Mouse (Mus musculus) urinary bladder, adult 18-20 months (tissue): ENCODE measurements at regions not wholly inside any gene's neighbourhood (a gene's known extent, or its start where the extent isn't known, plus 50 kb on each side); places are given as distances from the start of the nearest gene placed in this dataset.

Source experiments
- DNase-seq, 2 experiments: peaks; one replicate each; pipeline ENCODE4 v3.0.0; 2022; ENCODE audit warnings: low spot score in 2 of 2, mixed read lengths in 2 of 2

- DNase-seq, result no peak
Observed at GRCm38 (mm10) chr10:18907276-18907960, 62.6 kb downstream of the Perp start.

DNA sequence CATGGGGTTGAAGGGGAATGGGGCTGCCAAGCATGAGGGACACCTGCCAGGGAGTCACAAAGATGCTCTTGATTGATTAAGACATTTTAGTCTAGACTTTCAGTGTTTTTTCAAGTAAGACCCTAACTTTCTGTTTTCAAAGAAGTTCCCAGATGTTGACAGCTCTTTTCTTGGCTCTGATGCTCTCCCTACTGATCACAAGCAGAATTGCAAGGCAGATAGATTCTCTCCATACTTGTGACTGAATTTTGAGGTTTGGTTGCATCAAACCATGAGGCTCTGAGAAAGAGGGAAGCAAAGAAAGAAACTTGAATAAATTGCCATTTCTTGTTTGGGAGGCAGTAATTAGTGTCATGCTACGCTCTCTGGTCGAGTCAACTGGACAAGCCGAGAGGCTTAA lies 64.5 kb downstream of the Perp start:
- DNase-seq, result no peak

- peak in 1 of 2 experiments; percentile 15 for DNase-seq
Observed at GRCm38 (mm10) chr10:18910898-18911297, 66.1 kb downstream of the Perp start.

DNA sequence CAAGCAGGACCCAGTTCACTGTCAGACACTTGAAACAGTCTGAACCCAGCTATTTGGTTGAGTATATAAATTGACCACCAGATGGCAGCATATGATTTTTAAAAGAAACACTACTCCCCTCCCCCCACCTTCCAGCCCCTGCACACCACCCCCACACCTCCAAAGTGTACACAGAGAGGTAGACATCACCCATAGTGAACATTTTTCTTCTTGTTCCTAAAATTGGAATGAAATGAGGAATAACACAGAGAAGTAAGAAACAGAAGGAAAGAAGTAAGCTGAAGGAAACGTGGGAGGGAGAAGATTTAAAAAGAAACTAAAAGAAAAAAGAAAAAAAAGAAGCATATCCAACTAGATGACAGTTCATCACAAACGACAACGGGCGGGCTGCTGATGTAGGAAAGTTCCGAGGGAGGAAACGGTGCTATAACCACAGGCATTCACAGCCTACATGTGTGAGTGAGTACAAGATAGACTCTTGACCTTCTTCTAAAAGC lies 72.3 kb downstream of the Perp start:
- DNase-seq, result no peak

DNA sequence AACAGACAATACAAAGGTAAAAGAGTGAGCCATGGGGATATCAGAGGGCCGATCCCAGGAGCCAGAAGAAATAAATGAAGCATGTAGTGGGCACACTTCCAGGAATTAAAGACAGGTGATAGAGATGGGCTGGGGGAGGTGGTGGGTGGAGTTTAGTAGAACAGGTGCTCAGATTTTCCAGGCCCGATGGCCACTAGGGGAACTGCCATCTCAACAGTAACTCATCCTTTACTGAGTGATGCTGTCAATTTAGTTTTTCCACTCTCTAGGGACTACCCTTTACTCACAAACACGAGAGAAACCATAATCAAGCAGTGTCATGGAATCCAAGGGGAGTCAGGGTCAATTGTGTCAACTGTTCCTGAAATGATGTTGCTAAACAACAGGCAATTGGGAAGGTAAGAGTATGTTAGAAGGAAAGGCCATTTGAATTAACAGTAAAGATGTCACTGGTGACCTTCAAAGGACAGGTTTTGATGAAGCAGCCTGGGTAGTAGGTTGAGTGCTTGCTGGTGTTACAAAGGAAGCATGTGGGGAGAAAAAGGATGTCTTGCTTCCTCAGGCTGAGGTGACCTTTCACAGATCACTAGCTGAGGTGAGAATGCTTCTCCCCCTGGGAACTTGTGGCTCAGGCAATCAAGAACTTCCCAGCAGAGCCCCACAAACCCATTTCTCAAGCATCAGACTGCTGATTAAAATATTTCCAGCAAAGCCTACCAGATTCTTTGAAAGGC lies 78.4 kb downstream of the Perp start:
- DNase-seq, result no peak

DNA sequence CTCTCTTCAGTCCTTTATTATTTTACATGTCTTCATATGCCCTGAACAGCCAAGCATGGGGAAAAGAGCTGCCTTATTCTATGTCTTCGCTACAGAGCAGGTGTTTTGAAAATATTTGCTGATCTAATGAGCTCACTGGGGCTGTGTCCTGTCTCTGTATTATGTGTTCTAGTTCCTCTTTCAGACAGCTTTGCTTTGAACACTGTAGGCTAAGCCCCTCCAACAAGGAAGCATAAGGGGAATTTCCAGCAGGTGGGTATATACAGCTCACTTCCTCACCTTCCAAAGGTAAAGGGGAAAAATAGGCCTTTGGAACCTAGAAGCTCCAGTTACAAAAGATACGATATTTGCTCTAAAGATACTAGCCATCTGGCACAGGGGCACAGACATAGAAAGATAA lies 83.0 kb downstream of the Perp start:
- no peak for DNase-seq

DNA sequence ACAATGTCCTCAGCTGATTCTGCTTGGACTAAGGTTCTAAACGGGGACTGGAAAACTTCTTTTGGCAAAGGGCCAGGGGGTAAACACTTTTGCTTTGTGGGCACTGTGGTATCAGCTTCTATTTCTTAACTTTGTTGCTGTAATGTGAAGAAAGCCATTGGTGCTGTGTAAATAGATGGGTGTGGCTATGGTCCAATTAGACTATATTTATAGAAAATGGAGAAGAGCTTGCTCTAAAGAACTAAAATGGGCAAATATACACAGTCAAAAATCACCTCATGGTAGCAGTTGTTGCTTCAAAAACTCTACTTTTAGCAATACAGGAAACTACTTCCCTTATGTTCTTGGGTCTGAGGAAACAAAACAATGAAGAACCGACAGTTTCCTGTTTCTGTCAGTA lies 84.1 kb downstream of the Tnfaip3 start:
- DNase-seq, result no peak

DNA sequence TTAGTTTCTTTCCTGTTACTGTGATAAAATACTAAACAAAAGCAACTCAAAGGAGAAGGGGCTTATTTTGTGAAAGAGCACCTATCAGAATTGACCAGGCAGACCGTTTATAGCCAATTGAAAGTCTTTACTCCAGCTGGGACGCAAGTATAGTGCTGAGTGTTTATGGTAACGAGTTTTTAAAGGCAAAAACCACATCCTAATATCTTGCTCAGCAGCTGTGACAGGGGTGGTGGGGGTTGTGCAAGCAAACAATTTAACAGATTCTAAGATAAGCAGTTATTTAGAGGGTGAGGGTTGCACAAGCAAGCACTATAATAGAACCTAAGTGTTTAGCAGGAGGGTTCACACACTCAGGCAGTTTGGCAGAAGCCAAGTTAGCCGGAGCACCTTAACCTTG lies 74.0 kb downstream of the Tnfaip3 start:
- no peak for DNase-seq

GRCm38 (mm10) chr10:18941908-18942307 lies 73.5 kb downstream of the Tnfaip3 start:
- DNase-seq, result no peak

DNA sequence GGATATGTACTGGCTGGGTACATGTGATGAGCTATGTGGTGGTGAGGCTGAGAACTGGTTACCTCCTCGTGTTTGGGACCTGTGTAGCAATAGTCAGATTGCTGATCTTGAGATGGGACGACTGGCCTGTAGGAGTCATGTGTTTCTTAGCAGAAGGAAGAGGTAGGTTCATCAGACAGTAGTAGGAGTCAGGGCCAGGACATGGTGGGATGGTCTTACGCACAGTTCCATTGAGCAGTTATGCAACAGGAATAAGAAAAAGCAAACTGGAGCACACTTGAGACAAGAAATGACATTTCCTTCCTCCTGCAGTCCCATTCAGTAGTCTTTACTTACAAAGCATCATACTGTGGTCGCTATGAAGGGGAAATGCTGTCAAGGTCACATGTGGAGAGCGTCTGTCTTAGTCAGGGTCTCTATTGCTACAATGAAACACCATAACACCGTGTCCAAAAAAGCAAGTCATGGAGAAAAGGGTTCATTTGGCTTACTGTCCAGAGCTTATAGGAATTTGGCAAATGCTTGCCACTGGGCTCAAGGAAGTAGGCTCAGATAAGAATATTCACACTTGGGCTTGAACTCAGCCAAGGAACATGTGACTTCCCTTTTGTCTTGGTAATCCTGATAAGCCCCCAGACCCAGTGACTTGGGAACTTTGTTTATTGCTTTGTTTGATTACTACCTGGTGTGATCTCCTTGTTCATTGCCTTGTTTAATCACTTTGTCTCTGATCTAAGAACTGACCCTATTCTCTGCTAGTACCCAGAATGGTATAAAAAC lies 72.0 kb downstream of the Tnfaip3 start:
- no peak for DNase-seq

DNA sequence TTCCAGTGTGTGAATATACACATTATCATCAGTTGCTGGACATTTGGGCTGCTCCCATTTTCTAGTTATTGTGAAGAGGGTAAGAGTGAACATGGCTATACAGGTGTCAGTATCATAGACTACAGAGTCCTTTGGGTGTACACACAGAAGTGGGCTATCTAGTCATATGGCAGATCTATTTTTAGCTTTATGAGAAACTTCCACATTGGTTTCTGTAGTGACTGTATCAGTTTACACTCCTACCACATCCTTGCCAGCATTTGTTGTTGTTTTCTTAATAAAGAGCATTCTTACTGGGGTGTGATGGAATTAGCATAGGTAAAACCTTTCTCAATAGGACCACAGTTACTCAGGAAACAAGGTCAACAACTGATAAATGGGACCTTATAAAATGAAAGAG lies 68.7 kb downstream of the Tnfaip3 start:
- no peak for DNase-seq
